Mouse (Mus musculus): ENCODE data around the gene Atp2b2.

Gene Atp2b2

GRCm38 (mm10) chr6:113801233-113801632, 241.2 kb downstream of the Atp2b2 start:
- no peak for DNase-seq (ENCODE audit: extremely low spot score, low read depth, low spot score)

DNA sequence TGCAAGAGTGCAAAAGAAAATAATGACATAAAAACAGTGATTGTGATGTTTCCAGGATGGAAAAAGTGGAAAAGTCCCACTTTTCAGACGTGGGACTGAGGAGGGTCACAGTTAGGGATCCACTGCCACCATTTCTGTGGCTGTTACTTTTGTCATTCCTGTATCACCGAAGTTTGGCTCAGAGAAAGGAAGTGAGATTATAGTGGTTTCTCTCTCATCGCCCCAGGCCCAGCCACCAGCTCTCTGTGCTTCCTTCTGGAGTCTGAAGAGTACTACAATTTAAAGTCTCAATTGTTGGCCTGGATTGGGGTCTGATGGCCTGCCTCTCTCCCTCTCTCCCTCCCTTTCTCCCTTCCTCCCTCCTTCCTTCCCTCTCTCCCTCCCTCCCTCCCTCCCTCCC, 242.5 kb downstream of the Atp2b2 start:
- no peak for DNase-seq (ENCODE audit: extremely low spot score, low read depth, low spot score)

- peak; percentile 24 for DNase-seq (ENCODE audit: extremely low spot score, low read depth, low spot score)
Measured at GRCm38 (mm10) chr6:113799349-113799748, 243.1 kb downstream of the Atp2b2 start.

DNA sequence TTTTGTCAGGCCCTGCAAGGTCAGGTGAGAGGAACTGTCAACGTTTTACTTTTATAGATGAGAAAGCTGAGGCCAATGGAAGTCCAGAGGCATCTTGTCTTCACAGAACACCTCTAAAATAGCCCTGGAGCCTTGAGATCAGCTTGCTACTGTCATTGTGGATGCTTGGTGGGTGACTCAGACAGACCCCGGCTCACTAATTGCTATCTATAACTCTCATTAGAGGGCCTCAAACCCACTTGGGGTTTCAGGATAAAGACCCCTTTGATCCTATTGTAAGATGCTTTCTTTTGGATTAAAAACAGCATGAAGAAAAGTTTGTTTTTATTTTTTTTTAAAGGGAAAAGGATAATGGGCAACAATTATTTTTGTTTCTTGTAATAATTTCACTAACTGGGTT, 243.5 kb downstream of the Atp2b2 start:
- no peak for DNase-seq (ENCODE audit: extremely low spot score, low read depth, low spot score)

DNA sequence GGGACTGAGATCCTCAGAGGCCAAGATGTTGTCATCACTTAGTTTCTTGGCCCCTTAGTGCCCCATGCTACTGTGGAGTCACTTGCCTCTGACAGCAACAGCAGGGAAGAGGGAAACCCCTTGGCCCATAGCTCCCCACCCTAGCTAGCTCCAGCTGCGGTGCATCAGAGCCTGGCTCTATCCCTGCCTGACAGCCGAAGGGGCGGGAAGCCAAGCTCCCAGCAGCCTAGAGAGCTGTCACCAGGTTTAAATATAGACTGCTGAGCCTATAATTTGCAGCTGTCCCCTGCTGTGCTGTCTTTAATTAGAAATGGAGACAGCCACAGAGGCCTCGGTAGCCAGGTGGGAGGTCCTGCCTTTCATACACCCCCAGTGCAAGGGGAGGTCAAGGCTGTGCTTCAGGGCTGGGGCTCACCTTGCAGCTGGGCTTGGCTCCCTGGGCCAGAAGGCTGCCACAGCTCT, 247.1 kb downstream of the Atp2b2 start:
- DNase-seq (ENCODE audit: extremely low spot score, low read depth, low spot score): peak; percentile 26

GRCm38 (mm10) chr6:113792368-113792767, 250.0 kb downstream of the Atp2b2 start:
- no peak for DNase-seq (ENCODE audit: extremely low spot score, low read depth, low spot score)

GRCm38 (mm10) chr6:113791012-113791411, 251.4 kb downstream of the Atp2b2 start:
- DNase-seq (ENCODE audit: extremely low spot score, low read depth, low spot score): no peak

DNA sequence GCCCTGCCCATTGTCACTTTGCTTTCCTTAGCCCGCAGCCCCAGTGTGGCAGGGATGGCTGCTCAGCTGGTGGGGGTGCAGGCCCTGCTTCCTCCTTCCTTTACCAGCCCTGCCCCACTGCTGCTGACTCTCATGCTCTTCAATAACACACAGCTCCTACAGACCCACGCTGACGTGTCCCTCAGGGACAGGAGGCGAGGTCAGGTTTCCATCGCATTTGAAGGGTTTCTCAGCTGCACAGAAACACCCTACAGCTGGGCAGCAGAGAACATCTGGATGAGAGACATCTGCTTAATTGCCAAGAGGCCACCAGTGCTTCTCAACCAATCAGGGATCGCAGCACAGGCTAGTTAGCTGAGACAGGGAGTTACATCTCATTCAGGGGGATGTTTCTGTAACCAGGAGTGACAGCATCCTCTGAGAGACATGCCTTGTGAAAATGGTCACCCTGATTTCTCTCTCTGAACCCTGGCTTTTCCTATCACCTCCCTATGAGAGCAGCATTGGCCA, 254.9 kb downstream of the Atp2b2 start:
- DNase-seq (ENCODE audit: extremely low spot score, low read depth, low spot score): no peak

- DNase-seq (ENCODE audit: extremely low spot score, low read depth, low spot score): no peak
Measured at GRCm38 (mm10) chr6:113785658-113786057, 256.8 kb downstream of the Atp2b2 start.

DNA sequence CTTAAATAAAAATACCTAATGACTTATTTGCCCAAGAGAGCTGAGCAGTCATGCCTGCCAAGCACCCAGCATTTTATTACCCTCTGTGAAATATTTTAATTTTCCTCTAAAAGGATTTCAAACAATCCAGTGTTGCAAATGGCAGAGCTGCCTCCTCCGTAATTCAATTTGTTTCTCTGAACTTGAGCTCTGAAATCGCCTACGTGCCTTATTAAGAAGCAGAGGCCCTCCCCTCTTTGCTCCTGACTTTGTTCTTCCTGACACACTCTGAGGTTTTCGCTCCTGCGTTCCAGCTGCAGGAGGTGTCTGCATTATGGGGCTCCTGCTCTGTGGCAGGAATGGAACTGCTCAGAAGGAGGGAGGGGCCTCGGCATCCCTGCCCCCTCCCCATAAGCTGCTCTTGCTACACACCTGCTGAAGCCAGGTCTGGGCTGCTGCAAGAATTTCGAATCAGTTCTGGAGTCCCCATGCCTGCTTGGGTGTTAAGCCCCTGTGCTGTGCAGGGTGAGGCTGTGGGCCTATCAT, 264.1 kb downstream of the Atp2b2 start:
- DNase-seq (ENCODE audit: extremely low spot score, low read depth, low spot score): no peak

DNA sequence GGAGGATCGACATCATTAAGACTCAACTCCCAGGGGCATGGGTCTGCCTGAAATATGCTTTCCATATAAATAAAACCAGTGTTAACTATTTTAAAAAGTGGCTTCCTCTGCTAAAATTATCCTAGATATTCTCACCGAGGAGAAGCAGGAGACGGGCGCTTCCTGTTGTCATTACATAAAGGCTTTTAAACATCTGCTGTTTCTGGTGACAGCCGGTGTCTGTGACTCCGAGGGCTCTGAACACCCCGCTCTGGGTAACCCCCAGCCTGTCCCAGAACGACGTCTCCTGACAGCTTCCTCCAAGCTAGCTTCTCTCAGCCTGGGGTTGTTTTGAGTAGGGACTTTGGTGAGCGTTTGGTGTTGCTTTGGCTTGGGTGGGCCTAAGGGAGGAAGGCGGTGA, 273.6 kb downstream of the Atp2b2 start:
- DNase-seq (ENCODE audit: extremely low spot score, low read depth, low spot score): no peak

- peak; percentile 42 for DNase-seq (ENCODE audit: extremely low spot score, low read depth, low spot score)
Measured at GRCm38 (mm10) chr6:113761644-113762043, 280.8 kb downstream of the Atp2b2 start.

DNA sequence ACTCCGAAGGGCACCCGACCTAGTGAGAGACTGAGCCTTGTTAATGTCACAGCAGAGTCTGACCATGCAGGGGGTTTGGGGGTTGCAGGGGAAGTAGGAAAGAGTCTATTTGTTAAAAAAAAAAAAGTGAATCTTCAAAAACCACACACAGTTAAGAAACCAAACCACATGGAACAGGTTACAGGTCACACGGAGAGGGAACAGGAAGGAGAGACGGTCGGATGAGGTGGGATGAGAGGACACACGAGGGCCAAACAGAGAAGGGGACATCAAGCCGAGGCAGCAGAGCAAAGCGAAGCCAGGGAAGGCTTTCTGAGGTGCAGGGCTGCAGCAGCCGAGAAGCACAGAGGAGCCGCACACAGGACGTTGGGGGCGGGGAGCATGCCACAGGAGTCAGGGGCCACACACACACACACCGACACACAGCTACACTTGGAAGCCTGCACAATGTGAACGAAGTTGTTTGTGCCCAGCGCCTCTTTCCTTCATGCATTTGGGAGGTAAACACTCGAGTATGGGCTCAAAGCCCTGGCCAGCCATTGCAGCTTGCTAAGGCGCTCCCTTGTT, 293.2 kb downstream of the Atp2b2 start:
- no peak for DNase-seq (ENCODE audit: extremely low spot score, low read depth, low spot score)

DNA sequence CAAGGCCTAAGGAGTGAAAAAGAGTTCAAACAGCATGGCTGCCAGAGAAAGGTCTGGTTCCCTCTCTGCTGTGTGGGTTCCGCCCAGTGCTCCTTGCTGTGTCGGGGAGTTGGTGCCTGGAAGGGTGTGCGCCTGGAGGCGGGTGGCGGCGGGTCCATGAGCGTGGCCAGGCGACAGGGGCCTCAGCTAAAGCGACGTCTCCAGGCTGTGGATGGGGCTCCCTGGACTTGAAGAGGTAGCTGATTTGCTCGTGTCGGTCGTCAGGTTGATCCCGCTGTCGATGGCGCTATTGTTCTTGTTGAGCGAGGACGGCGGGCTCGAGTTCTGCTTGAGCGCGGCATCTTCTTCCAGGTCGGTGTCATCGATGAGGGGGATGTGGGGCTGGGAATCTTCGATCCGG, 294.1 kb downstream of the Atp2b2 start:
- DNase-seq (ENCODE audit: extremely low spot score, low read depth, low spot score): no peak

- DNase-seq (ENCODE audit: extremely low spot score, low read depth, low spot score): no peak
Measured at GRCm38 (mm10) chr6:113747284-113747683, 295.1 kb downstream of the Atp2b2 start.

DNA sequence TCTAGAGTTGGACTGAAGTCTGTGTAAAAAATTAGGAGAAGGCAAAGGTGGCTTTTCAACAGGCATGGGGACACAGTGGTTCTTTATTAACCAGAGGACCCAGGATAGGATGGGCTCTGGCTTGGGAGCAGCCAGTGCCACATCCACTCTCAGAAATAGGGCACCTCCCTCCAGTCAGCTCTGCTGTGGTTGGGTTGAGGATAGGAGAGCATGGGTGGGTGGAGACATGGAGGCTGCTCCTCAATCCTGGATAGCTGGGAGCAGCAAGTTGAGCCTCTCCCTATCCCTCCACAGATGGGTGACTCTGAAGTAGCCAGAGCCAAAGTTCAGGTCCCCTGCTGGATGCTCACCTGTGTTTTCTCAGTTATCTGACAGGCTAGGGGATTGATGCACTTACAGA, 297.3 kb downstream of the Atp2b2 start:
- no peak for DNase-seq (ENCODE audit: extremely low spot score, low read depth, low spot score)

DNA sequence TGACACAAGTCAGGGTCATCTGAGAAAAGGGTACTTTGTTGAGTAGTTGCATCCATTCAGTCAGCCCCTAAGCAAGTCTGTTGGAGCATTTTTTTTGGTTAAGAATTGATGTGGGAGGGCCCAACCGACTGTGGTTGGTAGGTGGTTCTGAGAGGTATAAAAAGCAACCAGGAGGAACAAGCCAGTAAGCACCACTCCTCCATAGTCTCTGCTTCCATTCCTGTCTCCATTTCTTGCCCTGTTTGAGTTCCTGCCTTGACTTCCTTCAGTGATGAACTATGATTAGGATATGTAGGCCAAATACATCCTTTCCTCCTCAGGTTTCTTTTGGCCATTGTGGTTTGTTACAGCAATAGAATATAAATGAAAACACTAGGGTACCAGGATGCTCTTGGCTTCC, 299.3 kb downstream of the Atp2b2 start:
- no peak for DNase-seq (ENCODE audit: extremely low spot score, low read depth, low spot score)

DNA sequence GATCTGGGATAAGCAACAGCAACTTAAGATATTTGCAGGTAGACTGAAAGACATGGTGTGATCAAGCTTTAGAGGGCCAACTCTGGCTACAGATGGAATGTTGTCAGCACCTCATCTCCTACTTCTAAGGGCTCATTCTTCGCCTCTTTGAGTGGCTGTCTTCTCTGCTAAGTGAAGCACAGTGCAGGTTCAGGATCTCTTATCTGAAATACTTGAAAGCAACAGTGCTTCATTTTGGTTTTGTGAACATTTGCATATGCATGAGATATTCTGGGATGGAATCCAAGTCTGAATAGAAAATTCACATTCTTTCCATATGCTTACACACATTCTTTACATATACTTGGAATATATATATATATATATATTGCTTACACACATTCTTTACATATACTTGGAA, 300.1 kb downstream of the Atp2b2 start:
- DNase-seq (ENCODE audit: extremely low spot score, low read depth, low spot score): no peak

GRCm38 (mm10) chr6:113741425-113741824, 301.0 kb downstream of the Atp2b2 start:
- no peak for DNase-seq (ENCODE audit: extremely low spot score, low read depth, low spot score)

- DNase-seq (ENCODE audit: extremely low spot score, low read depth, low spot score): peak; percentile 74
Measured at GRCm38 (mm10) chr6:113740236-113741217, 301.9 kb downstream of the Atp2b2 start, which contains the start of gene Sec13. Gene Sec13, minus strand, starts transcription at chr6:113740743.

- DNase-seq (ENCODE audit: extremely low spot score, low read depth, low spot score): no peak
Measured at GRCm38 (mm10) chr6:113737318-113738046, 304.9 kb downstream of the Atp2b2 start.

Data from hindlimb bud, embryonic 11.5 days (tissue).